Mouse (Mus musculus) kidney, postnatal 0 days (tissue): ENCODE results near the gene P2rx7. TPM values are rescaled to one million over a fixed set of nuclear protein-coding genes. Genes with fewer than 3 reads are reported as not detected.
A peak's percentile ranks its signal among the peaks of the same experiment; 100 is the strongest.
"Not testable (repeated sequence)": the region's sequence is repeated elsewhere in the genome, so short reads cannot be mapped to it uniquely, and the experiment has no call there.

Experiments
- ATAC-seq: fragments of 200-750 bp; cut with Nextera tagmentation; replicated peaks from 2 replicates; pipeline ENCODE4 v1.8.0; 2017; ENCODE audit warnings: low read depth, moderate number of reproducible peaks, moderate TSS enrichment, moderate library complexity; ENCODE audit not compliant: low FRiP score
- DNase-seq: peaks from one replicate; pipeline ENCODE4 v3.0.0-alpha.2; 2016; ENCODE audit warnings: low spot score
- H3K27ac ChIP-seq: fragments of 300-500 bp; sonication (generic); 2 replicates; pipeline ENCODE4 v1.5.1; 2014; ENCODE audit warnings: mild to moderate bottlenecking
- H3K27me3 ChIP-seq: fragments of 300-500 bp; sonication (generic); 2 replicates; pipeline ENCODE4 v1.6.1; 2014; ENCODE audit warnings: low read length, mixed read lengths; ENCODE audit not compliant: insufficient read depth
- H3K36me3 ChIP-seq: fragments of 300-500 bp; sonication (generic); 2 replicates; pipeline ENCODE4 v1.6.1; 2014; ENCODE audit warnings: low read length, mixed read lengths; ENCODE audit not compliant: insufficient read depth
- H3K4me1 ChIP-seq: fragments of 300-500 bp; sonication (generic); replicated peaks from 2 replicates; pipeline ENCODE4 v1.6.1; 2014; ENCODE audit warnings: antibody characterized with exemption, low read length, mixed read lengths; ENCODE audit not compliant: insufficient read depth
- H3K4me2 ChIP-seq: fragments of 300-500 bp; sonication (generic); 2 replicates; pipeline ENCODE4 v1.6.1; 2014; ENCODE audit warnings: mild to moderate bottlenecking, low read length, moderate library complexity, mixed read lengths
- H3K4me3 ChIP-seq: fragments of 300-500 bp; sonication (generic); replicated peaks from 2 replicates; pipeline ENCODE4 v1.5.1; 2014; ENCODE audit warnings: low read depth, low read length
- H3K9ac ChIP-seq: fragments of 300-500 bp; sonication (generic); 2 replicates; pipeline ENCODE4 v1.6.1; 2014; ENCODE audit warnings: low read depth, low read length
- H3K9me3 ChIP-seq: fragments of 300-500 bp; sonication (generic); replicated peaks from 2 replicates; pipeline ENCODE4 v1.6.1; 2016; ENCODE audit warnings: low read length, inconsistent platforms, mixed read lengths
- CTCF ChIP-seq: IDR thresholded peaks from 2 replicates; pipeline ENCODE4 v1.5.1; 2016; ENCODE audit warnings: antibody characterized with exemption, low read depth, mild to moderate bottlenecking, moderate library complexity
- WGBS: fragments of 180-500 bp; shearing (Covaris S2); extraction: QIAGEN DNeasy Blood & Tissue Kit; methylation state at CpG from one replicate; pipeline ENCODE4 v1.1.7; 2014; 5-methylcytosine and 5-hydroxymethylcytosine counted together
- polyA plus RNA-seq: library from polyadenylated mRNA; unstranded; fragments of >200 nt; fragmentation: Nextera tagmentation; extraction: Ambion mirVana; gene quantifications from 2 replicates; pipeline ENCODE4 v1.2.1, GENCODE M21; 2015

P2rx7 gene
- polyA plus RNA-seq, 1 experiment from 2014 or later, result 2.3 TPM

- no peak overlapping the region for H3K9ac ChIP-seq
- H3K27me3 ChIP-seq, result no peaks in the 10 kb centered on the region
- H3K4me1 ChIP-seq, result no peaks in the 10 kb centered on the region
- no peak for TF ChIP-seq CTCF
- WGBS, result 92% methylated on average over 6 of the region's 6 CpGs
- no peak for DNase-seq
- ATAC-seq, result no peak
- H3K27ac ChIP-seq, result no peak overlapping the region
- H3K4me2 ChIP-seq, result no peak overlapping the region
- no peaks in the 10 kb centered on the region for H3K36me3 ChIP-seq
- no peaks in the 10 kb centered on the region for H3K9me3 ChIP-seq
- H3K4me3 ChIP-seq, result no peak overlapping the region
Observed at GRCm38 (mm10) chr5:122662501-122662900, 18.8 kb downstream of the P2rx7 start.

GRCm38 (mm10) chr5:122665036-122665435, 21.3 kb downstream of the P2rx7 start:
- ATAC-seq (no peak), DNase-seq (no peak)
- no peak for TF ChIP-seq CTCF
- Histone ChIP-seq H3K4me2 (no peak overlapping the region), H3K36me3 (no peaks in the 10 kb centered on the region), H3K4me1 (no peaks in the 10 kb centered on the region), H3K9ac (no peak overlapping the region), H3K27ac (no peak overlapping the region), H3K27me3 (no peaks in the 10 kb centered on the region), H3K4me3 (no peak overlapping the region), H3K9me3 (no peaks in the 10 kb centered on the region)
- 42% methylated on average over 5 of the region's 5 CpGs for WGBS

- Histone ChIP-seq H3K4me1 (no peaks in the 10 kb centered on the region), H3K36me3 (no peaks in the 10 kb centered on the region), H3K9me3 (no peaks in the 10 kb centered on the region), H3K27me3 (no peaks in the 10 kb centered on the region), H3K4me2 (no peak overlapping the region), H3K27ac (no peak overlapping the region), H3K4me3 (no peak overlapping the region), H3K9ac (no peak overlapping the region)
- TF ChIP-seq CTCF, result no peak
- WGBS, result 48% methylated on average over 15 of the region's 15 CpGs
- DNase-seq (peak; percentile 63), ATAC-seq (no peak)
Observed at GRCm38 (mm10) chr5:122668981-122669897, 25.5 kb downstream of the P2rx7 start.

- H3K9me3 ChIP-seq, H3K27me3 ChIP-seq, H3K36me3 ChIP-seq, DNase-seq, H3K4me3 ChIP-seq, ATAC-seq, H3K27ac ChIP-seq, H3K4me2 ChIP-seq, H3K9ac ChIP-seq, H3K4me1 ChIP-seq: not testable (repeated sequence)
- peak; percentile 37; the same call in 1 of the 2 replicates for TF ChIP-seq CTCF
- 79% methylated on average over 7 of the region's 7 CpGs for WGBS
Observed at GRCm38 (mm10) chr5:122671641-122672040, 27.9 kb downstream of the P2rx7 start.

GRCm38 (mm10) chr5:122672298-122672697, 28.6 kb downstream of the P2rx7 start:
- Histone ChIP-seq H3K4me3 (no peak overlapping the region), H3K36me3 (no peaks in the 10 kb centered on the region), H3K9ac (no peak overlapping the region), H3K27ac (no peak overlapping the region), H3K4me2 (no peak overlapping the region), H3K4me1 (no peaks in the 10 kb centered on the region), H3K27me3 (no peaks in the 10 kb centered on the region), H3K9me3 (no peaks in the 10 kb centered on the region)
- ATAC-seq (no peak), DNase-seq (no peak)
- TF ChIP-seq CTCF, result no peak
- WGBS, result 86% methylated on average over 5 of the region's 5 CpGs

GRCm38 (mm10) chr5:122676002-122676401, 32.3 kb downstream of the P2rx7 start:
- Histone ChIP-seq H3K9ac (no peak overlapping the region), H3K36me3 (no peaks in the 10 kb centered on the region), H3K9me3 (no peaks in the 10 kb centered on the region), H3K27ac (no peak overlapping the region), H3K4me3 (no peak overlapping the region), H3K27me3 (no peaks in the 10 kb centered on the region), H3K4me2 (no peak overlapping the region), H3K4me1 (no peaks in the 10 kb centered on the region)
- ATAC-seq (no peak), DNase-seq (peak; percentile 62)
- TF ChIP-seq CTCF, result no peak
- WGBS, result 43% methylated on average over 8 of the region's 8 CpGs
